Mouse (Mus musculus): ENCODE results near the gene Ccdc58. TPM values are rescaled to one million over a fixed set of nuclear protein-coding genes. Genes with fewer than 3 reads are reported as not detected.
"Not testable (repeated sequence)": the region's sequence is repeated elsewhere in the genome, so short reads cannot be mapped to it uniquely, and the experiment has no call there.

The Ccdc58 gene
- polyA plus RNA-seq, 1 experiment: 20.5 TPM

GRCm38 (mm10) chr16:36089065-36089464, 17.6 kb downstream of the Ccdc58 start:
- 78% methylated on average over 7 of the region's 7 CpGs for WGBS
- Histone ChIP-seq H3K4me3 (replicated peaks; ENCODE audit: insufficient read depth, low read depth, low read length) (no peak overlapping the region), H3K27ac (ENCODE audit: insufficient read depth, low read length) (no peak overlapping the region), H3K4me1 (ENCODE audit: control insufficient read depth, insufficient read depth, low read length) (no peaks in the 10 kb centered on the region), H3K27me3 (ENCODE audit: control insufficient read depth, insufficient read depth, low read length) (no peaks in the 10 kb centered on the region)
- TF ChIP-seq POLR2A (IDR thresholded peaks at IDR 0.05; ENCODE audit: borderline replicate concordance, insufficient read depth, low read length): no peak
- no peak for TF ChIP-seq CTCF (IDR thresholded peaks at IDR 0.05; ENCODE audit: borderline replicate concordance, insufficient read depth, low read depth, low read length)
- DNase-seq: no peak

- TF ChIP-seq CTCF (IDR thresholded peaks at IDR 0.05; ENCODE audit: borderline replicate concordance, insufficient read depth, low read depth, low read length) (no peak), POLR2A (IDR thresholded peaks at IDR 0.05; ENCODE audit: borderline replicate concordance, insufficient read depth, low read length) (no peak)
- DNase-seq: no peak
- H3K4me3 ChIP-seq (replicated peaks; ENCODE audit: insufficient read depth, low read depth, low read length): no peak overlapping the region
- no peak overlapping the region for H3K27ac ChIP-seq (ENCODE audit: insufficient read depth, low read length)
- 76% methylated on average over 8 of the region's 8 CpGs for WGBS
- no peaks in the 10 kb centered on the region for H3K27me3 ChIP-seq (ENCODE audit: control insufficient read depth, insufficient read depth, low read length)
- H3K4me1 ChIP-seq (ENCODE audit: control insufficient read depth, insufficient read depth, low read length): no peaks in the 10 kb centered on the region
These were observed 18.5 kb downstream of the Ccdc58 start for GRCm38 (mm10) chr16:36089850-36090616.

GRCm38 (mm10) chr16:36090785-36091509, 19.5 kb downstream of the Ccdc58 start:
- Histone ChIP-seq H3K4me3 (replicated peaks; ENCODE audit: insufficient read depth, low read depth, low read length) (no peak overlapping the region), H3K27me3 (ENCODE audit: control insufficient read depth, insufficient read depth, low read length) (no peaks in the 10 kb centered on the region), H3K27ac (ENCODE audit: insufficient read depth, low read length) (no peak overlapping the region), H3K4me1 (ENCODE audit: control insufficient read depth, insufficient read depth, low read length) (no peaks in the 10 kb centered on the region)
- whole genome bisulfite sequencing: 91% methylated on average over 11 of the region's 11 CpGs
- no peak for DNase-seq
- TF ChIP-seq CTCF (IDR thresholded peaks at IDR 0.05; ENCODE audit: borderline replicate concordance, insufficient read depth, low read depth, low read length) (no peak), POLR2A (IDR thresholded peaks at IDR 0.05; ENCODE audit: borderline replicate concordance, insufficient read depth, low read length) (no peak)

- no peak overlapping the region for H3K4me3 ChIP-seq (replicated peaks; ENCODE audit: insufficient read depth, low read depth, low read length)
- 67% methylated on average over 3 of the region's 3 CpGs for WGBS
These were observed 22.6 kb downstream of the Ccdc58 start for GRCm38 (mm10) chr16:36094079-36094478.

GRCm38 (mm10) chr16:36097813-36098499, 26.5 kb downstream of the Ccdc58 start:
- H3K4me3 ChIP-seq (replicated peaks; ENCODE audit: insufficient read depth, low read depth, low read length); H3K27me3 ChIP-seq (ENCODE audit: control insufficient read depth, insufficient read depth, low read length); DNase-seq; H3K4me1 ChIP-seq (ENCODE audit: control insufficient read depth, insufficient read depth, low read length); H3K27ac ChIP-seq (ENCODE audit: insufficient read depth, low read length): not testable (repeated sequence)
- WGBS: 92% methylated on average over 12 of the region's 12 CpGs

More at GRCm38 (mm10) chr16:36094079-36094478, 22.6 kb downstream of the Ccdc58 start:
- Histone ChIP-seq H3K27me3 (ENCODE audit: control insufficient read depth, insufficient read depth, low read length) (no peaks in the 10 kb centered on the region), H3K27ac (ENCODE audit: insufficient read depth, low read length) (no peak overlapping the region), H3K4me1 (ENCODE audit: control insufficient read depth, insufficient read depth, low read length) (no peaks in the 10 kb centered on the region)
- TF ChIP-seq CTCF (IDR thresholded peaks at IDR 0.05; ENCODE audit: borderline replicate concordance, insufficient read depth, low read depth, low read length): no peak
- no peak for TF ChIP-seq POLR2A (IDR thresholded peaks at IDR 0.05; ENCODE audit: borderline replicate concordance, insufficient read depth, low read length)
- no peak for DNase-seq

GRCm38 (mm10) chr16:36101526-36101925, 30.0 kb downstream of the Ccdc58 start:
- 66% methylated on average over 1 of the region's 1 CpGs for WGBS
- Histone ChIP-seq H3K27ac (ENCODE audit: insufficient read depth, low read length) (no peak overlapping the region), H3K27me3 (ENCODE audit: control insufficient read depth, insufficient read depth, low read length) (no peaks in the 10 kb centered on the region), H3K4me3 (replicated peaks; ENCODE audit: insufficient read depth, low read depth, low read length) (no peak overlapping the region), H3K4me1 (ENCODE audit: control insufficient read depth, insufficient read depth, low read length) (no peaks in the 10 kb centered on the region)
- DNase-seq: no peak
- TF ChIP-seq POLR2A (IDR thresholded peaks at IDR 0.05; ENCODE audit: borderline replicate concordance, insufficient read depth, low read length): no peak
- TF ChIP-seq CTCF (IDR thresholded peaks at IDR 0.05; ENCODE audit: borderline replicate concordance, insufficient read depth, low read depth, low read length): no peak

GRCm38 (mm10) chr16:36102211-36102610, 30.7 kb downstream of the Ccdc58 start:
- no peak for TF ChIP-seq POLR2A (IDR thresholded peaks at IDR 0.05; ENCODE audit: borderline replicate concordance, insufficient read depth, low read length)
- Histone ChIP-seq H3K27me3 (ENCODE audit: control insufficient read depth, insufficient read depth, low read length) (no peaks in the 10 kb centered on the region), H3K27ac (ENCODE audit: insufficient read depth, low read length) (no peak overlapping the region), H3K4me3 (replicated peaks; ENCODE audit: insufficient read depth, low read depth, low read length) (no peak overlapping the region), H3K4me1 (ENCODE audit: control insufficient read depth, insufficient read depth, low read length) (no peaks in the 10 kb centered on the region)
- 78% methylated on average over 1 of the region's 1 CpGs for WGBS
- DNase-seq: no peak

GRCm38 (mm10) chr16:36111486-36111885, 40.0 kb downstream of the Ccdc58 start:
- DNase-seq: peak; percentile 24 to 48
- H3K27me3 ChIP-seq (ENCODE audit: control insufficient read depth, insufficient read depth, low read length); H3K4me3 ChIP-seq (replicated peaks; ENCODE audit: insufficient read depth, low read depth, low read length); H3K27ac ChIP-seq (ENCODE audit: insufficient read depth, low read length); H3K4me1 ChIP-seq (ENCODE audit: control insufficient read depth, insufficient read depth, low read length): not testable (repeated sequence)

GRCm38 (mm10) chr16:36115751-36116150, 44.3 kb downstream of the Ccdc58 start:
- H3K4me1 ChIP-seq (ENCODE audit: control insufficient read depth, insufficient read depth, low read length); H3K27me3 ChIP-seq (ENCODE audit: control insufficient read depth, insufficient read depth, low read length); H3K4me3 ChIP-seq (replicated peaks; ENCODE audit: insufficient read depth, low read depth, low read length); DNase-seq; H3K27ac ChIP-seq (ENCODE audit: insufficient read depth, low read length): not testable (repeated sequence)
- 95% methylated on average over 6 of the region's 6 CpGs for WGBS
